Mouse (Mus musculus): ENCODE data around the gene Ptpn13. TPM values are rescaled to one million over a fixed set of nuclear protein-coding genes. Genes with fewer than 3 reads are reported as not detected.

Ptpn13 gene
- total and polyA plus RNA-seq, 3 experiments, result 15.1 to 43.6 (median 15.5) TPM

DNA sequence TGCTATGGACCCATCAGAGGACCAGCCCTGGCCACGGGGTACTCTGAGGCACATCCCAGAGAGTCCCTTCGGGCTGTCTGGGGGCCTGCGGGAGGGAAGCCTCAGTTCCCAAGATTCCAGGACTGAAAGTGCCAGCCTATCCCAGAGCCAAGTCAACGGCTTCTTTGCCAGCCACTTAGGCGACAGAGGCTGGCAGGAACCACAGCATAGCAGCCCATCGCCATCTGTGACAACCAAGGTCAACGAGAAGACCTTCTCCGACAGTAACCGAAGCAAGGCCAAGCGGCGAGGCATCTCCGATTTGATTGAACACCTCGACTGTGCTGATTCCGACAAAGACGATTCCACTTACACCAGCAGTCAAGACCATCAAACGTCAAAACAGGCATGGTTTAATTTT is 129.8 kb downstream of the Ptpn13 start:
- TF ChIP-seq POLR2AphosphoS2 (IDR thresholded peaks at IDR 0.05; ENCODE audit: low read length), result no peak
- TF ChIP-seq UBTF (IDR thresholded peaks at IDR 0.05; ENCODE audit: borderline replicate concordance, insufficient read depth, low read depth, low read length), result no peak
- no peak for TF ChIP-seq ZMIZ1 (IDR thresholded peaks at IDR 0.05; ENCODE audit: low read depth, low read length)
- TF ChIP-seq CHD1 (IDR thresholded peaks at IDR 0.05; ENCODE audit: low read depth, low read length), result no peak
- no peak for TF ChIP-seq ZKSCAN1 (IDR thresholded peaks at IDR 0.05; ENCODE audit: low read depth, low read length)
- TF ChIP-seq TCF12 (IDR thresholded peaks at IDR 0.05; ENCODE audit: low read depth, low read length), result no peak
- no peak for TF ChIP-seq GATA1 (IDR thresholded peaks at IDR 0.05; ENCODE audit: low read depth, low read length)
- TF ChIP-seq USF2 (IDR thresholded peaks at IDR 0.05; ENCODE audit: borderline replicate concordance in 1 of 2, insufficient read depth in 1 of 2, low read depth in 1 of 2, low read length in 2 of 2), result no peak
- no peak for TF ChIP-seq GABPA (IDR thresholded peaks at IDR 0.05; ENCODE audit: low read depth, low read length)
- no peak for TF ChIP-seq MYC (IDR thresholded peaks at IDR 0.05; ENCODE audit: low read depth, low read length)
- H3K4me1 ChIP-seq (ENCODE audit: control insufficient read depth in 1 of 2, insufficient read depth in 2 of 2, low read length in 2 of 2), result no peaks in the 10 kb centered on the region
- no peak overlapping the region for H3K27ac ChIP-seq (ENCODE audit: control insufficient read depth, low read depth, low read length)
- no peaks in the 10 kb centered on the region for H3K79me2 ChIP-seq (ENCODE audit: control insufficient read depth, insufficient read depth, low read length, poor library complexity)
- H3K4me3 ChIP-seq (ENCODE audit: control insufficient read depth in 1 of 2, insufficient read depth in 1 of 2, low read depth in 2 of 2, low read length in 2 of 2), result no peak overlapping the region
- H3K36me3 ChIP-seq (ENCODE audit: control insufficient read depth in 1 of 2, insufficient read depth in 2 of 2, low read length in 2 of 2), result no peaks in the 10 kb centered on the region; a peak in 2 of 4 replicates
- H3K9ac ChIP-seq (ENCODE audit: control insufficient read depth, low read depth, low read length, poor library complexity, severe bottlenecking), result no peak overlapping the region
- H3K9me3 ChIP-seq (replicated peaks; ENCODE audit: insufficient read depth, low read length), result no peaks in the 10 kb centered on the region
- H3K27me3 ChIP-seq (ENCODE audit: control insufficient read depth in 1 of 2, insufficient read depth in 2 of 2, low read length in 2 of 2), result no peaks in the 10 kb centered on the region
- no peak for DNase-seq (ENCODE audit: low read depth, low spot score)

DNA sequence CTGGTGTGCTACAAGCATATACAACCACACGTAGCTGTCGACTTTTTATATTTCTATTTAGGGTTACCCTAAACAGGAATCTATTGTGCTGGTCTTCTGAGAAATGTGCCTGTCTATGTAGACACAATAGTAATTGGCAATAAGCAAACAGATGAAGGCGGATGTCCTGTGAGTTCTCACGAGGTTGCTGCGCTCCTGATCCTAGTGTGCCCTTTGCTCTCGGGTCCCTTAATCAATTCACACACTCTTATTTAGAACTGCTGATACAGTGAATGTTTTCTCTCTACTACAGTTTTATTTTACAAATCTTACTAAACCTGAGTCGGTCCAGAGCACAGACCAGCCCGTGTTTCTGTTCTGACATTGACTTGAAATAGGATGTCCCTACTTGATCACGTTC is 135.6 kb downstream of the Ptpn13 start:
- H3K27ac ChIP-seq (ENCODE audit: control insufficient read depth, low read depth, low read length), result no peak overlapping the region
- no peak for DNase-seq (ENCODE audit: low read depth, low spot score)
- no peaks in the 10 kb centered on the region for H3K27me3 ChIP-seq (ENCODE audit: control insufficient read depth in 1 of 2, insufficient read depth in 2 of 2, low read length in 2 of 2)
- H3K4me1 ChIP-seq (ENCODE audit: control insufficient read depth in 1 of 2, insufficient read depth in 2 of 2, low read length in 2 of 2), result no peaks in the 10 kb centered on the region
- no peaks in the 10 kb centered on the region for H3K79me2 ChIP-seq (ENCODE audit: control insufficient read depth, insufficient read depth, low read length, poor library complexity)
- H3K9me3 ChIP-seq (replicated peaks; ENCODE audit: insufficient read depth, low read length), result no peaks in the 10 kb centered on the region
- no peak overlapping the region for H3K9ac ChIP-seq (ENCODE audit: control insufficient read depth, low read depth, low read length, poor library complexity, severe bottlenecking)
- TF ChIP-seq UBTF (IDR thresholded peaks at IDR 0.05; ENCODE audit: borderline replicate concordance, insufficient read depth, low read depth, low read length) (no peak), ZKSCAN1 (IDR thresholded peaks at IDR 0.05; ENCODE audit: low read depth, low read length) (no peak), ZNF384 (IDR thresholded peaks at IDR 0.05; ENCODE audit: low read depth, low read length) (no peak), ELF1 (IDR thresholded peaks at IDR 0.05; ENCODE audit: low read depth, low read length) (no peak), TCF12 (IDR thresholded peaks at IDR 0.05; ENCODE audit: low read depth, low read length) (no peak), GATA1 (IDR thresholded peaks at IDR 0.05; ENCODE audit: low read depth, low read length) (no peak)
- H3K36me3 ChIP-seq (ENCODE audit: control insufficient read depth in 1 of 2, insufficient read depth in 2 of 2, low read length in 2 of 2), result peaks cover 0 to 4% of the 10 kb centered on the region in 2 experiments; a peak in 2 of 4 replicates
- no peak overlapping the region for H3K4me3 ChIP-seq (ENCODE audit: control insufficient read depth in 1 of 2, insufficient read depth in 1 of 2, low read depth in 2 of 2, low read length in 2 of 2)

DNA sequence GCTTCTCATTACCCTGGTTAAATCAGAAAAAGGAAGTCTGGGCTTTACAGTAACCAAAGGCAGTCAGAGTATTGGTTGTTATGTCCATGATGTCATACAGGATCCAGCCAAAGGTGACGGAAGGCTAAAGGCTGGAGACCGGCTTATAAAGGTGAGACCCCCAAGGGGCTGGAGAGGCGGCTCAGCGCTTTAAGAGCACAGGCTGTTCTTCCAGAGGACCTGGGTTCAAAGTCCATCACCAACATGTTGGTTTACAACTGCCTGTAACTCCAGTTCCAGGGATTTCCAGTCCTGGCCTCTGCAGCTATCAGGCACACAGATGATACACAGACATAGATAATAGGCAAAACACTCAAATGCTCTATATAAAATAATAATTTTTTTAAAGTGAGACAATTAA is 143.0 kb downstream of the Ptpn13 start:
- no peaks in the 10 kb centered on the region for H3K79me2 ChIP-seq (ENCODE audit: control insufficient read depth, insufficient read depth, low read length, poor library complexity)
- no peaks in the 10 kb centered on the region for H3K9me3 ChIP-seq (replicated peaks; ENCODE audit: insufficient read depth, low read length)
- no peaks in the 10 kb centered on the region for H3K4me1 ChIP-seq (ENCODE audit: control insufficient read depth in 1 of 2, insufficient read depth in 2 of 2, low read length in 2 of 2)
- H3K4me3 ChIP-seq (ENCODE audit: control insufficient read depth in 1 of 2, insufficient read depth in 1 of 2, low read depth in 2 of 2, low read length in 2 of 2), result no peak overlapping the region
- no peak for DNase-seq (ENCODE audit: low read depth, low spot score)
- no peaks in the 10 kb centered on the region for H3K27me3 ChIP-seq (ENCODE audit: control insufficient read depth in 1 of 2, insufficient read depth in 2 of 2, low read length in 2 of 2)
- H3K36me3 ChIP-seq (ENCODE audit: control insufficient read depth in 1 of 2, insufficient read depth in 2 of 2, low read length in 2 of 2), result no peaks in the 10 kb centered on the region
- no peak overlapping the region for H3K9ac ChIP-seq (ENCODE audit: control insufficient read depth, low read depth, low read length, poor library complexity, severe bottlenecking)
- H3K27ac ChIP-seq (ENCODE audit: control insufficient read depth, low read depth, low read length), result no peak overlapping the region
- TF ChIP-seq MAZ (IDR thresholded peaks at IDR 0.05; ENCODE audit: low read depth, low read length) (no peak), E2F4 (IDR thresholded peaks at IDR 0.05; ENCODE audit: borderline replicate concordance, low read depth, low read length) (no peak), ZMIZ1 (IDR thresholded peaks at IDR 0.05; ENCODE audit: low read depth, low read length) (no peak), GATA1 (IDR thresholded peaks at IDR 0.05; ENCODE audit: low read depth, low read length) (no peak), ZC3H11A (IDR thresholded peaks at IDR 0.05; ENCODE audit: low read depth, low read length) (no peak), USF1 (IDR thresholded peaks at IDR 0.05; ENCODE audit: low read depth, low read length) (no peak), ZNF384 (IDR thresholded peaks at IDR 0.05; ENCODE audit: low read depth, low read length) (no peak), CTCF (IDR thresholded peaks at IDR 0.05 in 2 of 3, conservative IDR thresholded peaks at IDR 0.05 in 1 of 3; ENCODE audit: control insufficient read depth in 1 of 3, insufficient read depth in 1 of 3, low read depth in 2 of 3, low read length in 3 of 3, poor library complexity in 1 of 3, severe bottlenecking in 1 of 3) (no peak), POLR2AphosphoS2 (IDR thresholded peaks at IDR 0.05; ENCODE audit: low read length) (no peak), TAL1 (IDR thresholded peaks at IDR 0.05; ENCODE audit: low read length) (no peak), ETS1 (IDR thresholded peaks at IDR 0.05; ENCODE audit: low read depth, low read length) (no peak), BHLHE40 (IDR thresholded peaks at IDR 0.05; ENCODE audit: borderline replicate concordance, low read depth, low read length) (no peak), RAD21 (IDR thresholded peaks at IDR 0.05; ENCODE audit: low read depth, low read length) (no peak), NELFE (IDR thresholded peaks at IDR 0.05; ENCODE audit: low read depth, low read length) (no peak), SIN3A (IDR thresholded peaks at IDR 0.05; ENCODE audit: low read length) (no peak), USF2 (IDR thresholded peaks at IDR 0.05; ENCODE audit: borderline replicate concordance in 1 of 2, insufficient read depth in 1 of 2, low read depth in 1 of 2, low read length in 2 of 2) (no peak), EP300 (IDR thresholded peaks at IDR 0.05; ENCODE audit: low read depth in 1 of 2, low read length in 2 of 2) (no peak), CHD2 (IDR thresholded peaks at IDR 0.05; ENCODE audit: low read length) (no peak)

Data from MEL (cell line).